Mouse (Mus musculus): Measurements from ENCODE around the gene Olfr470. TPM values are rescaled to one million over a fixed set of nuclear protein-coding genes. Genes with fewer than 3 reads are reported as not detected.
"Not testable (repeated sequence)": the region's sequence is repeated elsewhere in the genome, so short reads cannot be mapped to it uniquely, and the experiment has no call there.

The Olfr470 gene
- polyA plus RNA-seq (2015; fragmentation: Nextera tagmentation; extraction: Ambion mirVana), result not detected in 2 replicates

- 86% methylated on average over 1 of the region's 1 CpGs for WGBS
Measured at GRCm38 (mm10) chr7:107847390-107847789, at the start of gene Olfr470. TSS of gene Olfr470 (minus strand) at chr7:107847490.

GRCm38 (mm10) chr7:107841719-107842118, 5.6 kb downstream of the Olfr470 start:
- 73% methylated on average over 1 of the region's 1 CpGs for WGBS

More at GRCm38 (mm10) chr7:107847390-107847789, at the start of gene Olfr470:
- not testable (repeated sequence) for ATAC-seq (ENCODE audit: insufficient number of reproducible peaks, insufficient read depth, low FRiP score, low TSS enrichment, low read depth); H3K9ac ChIP-seq; H3K27me3 ChIP-seq; H3K4me3 ChIP-seq; H3K9me3 ChIP-seq; H3K27ac ChIP-seq; H3K36me3 ChIP-seq; H3K4me1 ChIP-seq; H3K4me2 ChIP-seq

GRCm38 (mm10) chr7:107825441-107825840, 21.8 kb downstream of the Olfr470 start, which contains the start of gene Olfr469:
TSS of gene Olfr469 (minus strand) at chr7:107825541.
- H3K4me3 ChIP-seq; H3K4me1 ChIP-seq; H3K27me3 ChIP-seq; H3K9me3 ChIP-seq; H3K4me2 ChIP-seq; H3K9ac ChIP-seq; H3K36me3 ChIP-seq; H3K27ac ChIP-seq; ATAC-seq (ENCODE audit: insufficient number of reproducible peaks, insufficient read depth, low FRiP score, low TSS enrichment, low read depth): not testable (repeated sequence)

More at GRCm38 (mm10) chr7:107841719-107842118, 5.6 kb downstream of the Olfr470 start:
- Histone ChIP-seq H3K9ac (no peak overlapping the region), H3K27ac (no peak overlapping the region), H3K9me3 (no peaks in the 10 kb centered on the region), H3K36me3 (no peaks in the 10 kb centered on the region), H3K4me2 (no peak overlapping the region), H3K4me3 (no peak overlapping the region), H3K4me1 (no peaks in the 10 kb centered on the region), H3K27me3 (no peaks in the 10 kb centered on the region)
- ATAC-seq (ENCODE audit: insufficient number of reproducible peaks, insufficient read depth, low FRiP score, low TSS enrichment, low read depth), result no peak

GRCm38 (mm10) chr7:107823867-107824266, 23.4 kb downstream of the Olfr470 start:
- H3K36me3 ChIP-seq; H3K9me3 ChIP-seq; H3K4me2 ChIP-seq; H3K4me1 ChIP-seq; ATAC-seq (ENCODE audit: insufficient number of reproducible peaks, insufficient read depth, low FRiP score, low TSS enrichment, low read depth); H3K27ac ChIP-seq; H3K4me3 ChIP-seq; H3K27me3 ChIP-seq; H3K9ac ChIP-seq: not testable (repeated sequence)
- 46% methylated on average over 2 of the region's 2 CpGs for WGBS

- Histone ChIP-seq H3K9ac (no peak overlapping the region), H3K9me3 (no peaks in the 10 kb centered on the region), H3K36me3 (no peaks in the 10 kb centered on the region), H3K27ac (no peak overlapping the region), H3K27me3 (no peaks in the 10 kb centered on the region), H3K4me3 (no peak overlapping the region), H3K4me1 (no peaks in the 10 kb centered on the region), H3K4me2 (no peak overlapping the region)
- no peak for ATAC-seq (ENCODE audit: insufficient number of reproducible peaks, insufficient read depth, low FRiP score, low TSS enrichment, low read depth)
Measured at GRCm38 (mm10) chr7:107819442-107819841, 27.8 kb downstream of the Olfr470 start.

- no peak for ATAC-seq (ENCODE audit: insufficient number of reproducible peaks, insufficient read depth, low FRiP score, low TSS enrichment, low read depth)
- Histone ChIP-seq H3K36me3 (no peaks in the 10 kb centered on the region), H3K27me3 (no peaks in the 10 kb centered on the region), H3K4me1 (no peaks in the 10 kb centered on the region), H3K27ac (no peak within 1 kb of the TSS), H3K4me2 (no peak within 1 kb of the TSS), H3K9ac (no peak within 1 kb of the TSS), H3K9me3 (no peaks in the 10 kb centered on the region), H3K4me3 (no peak within 1 kb of the TSS)
Measured at GRCm38 (mm10) chr7:107811963-107812362, 35.3 kb downstream of the Olfr470 start, which contains the start of gene Olfr467. TSS of gene Olfr467 (plus strand) at chr7:107812263.

- no peak for ATAC-seq (ENCODE audit: insufficient number of reproducible peaks, insufficient read depth, low FRiP score, low TSS enrichment, low read depth)
- no peaks in the 10 kb centered on the region for H3K27me3 ChIP-seq
- H3K4me3 ChIP-seq, result no peak overlapping the region
- peaks cover 3% of the 10 kb centered on the region; the same call in 1 of the 2 replicates for H3K4me1 ChIP-seq
- H3K9ac ChIP-seq, result no peak overlapping the region
- no peak overlapping the region for H3K27ac ChIP-seq
- H3K36me3 ChIP-seq, result no peaks in the 10 kb centered on the region
- H3K4me2 ChIP-seq, result no peak overlapping the region
- no peaks in the 10 kb centered on the region for H3K9me3 ChIP-seq
- 41% methylated on average over 3 of the region's 3 CpGs for WGBS
Measured at GRCm38 (mm10) chr7:107802138-107802537, 45.2 kb downstream of the Olfr470 start.

GRCm38 (mm10) chr7:107801108-107801507, 46.2 kb downstream of the Olfr470 start, which contains the start of gene Ovch2:
TSS of gene Ovch2 (minus strand) at chr7:107801208.
- Histone ChIP-seq H3K27ac (no peak within 1 kb of the TSS), H3K4me1 (peaks cover 3% of the 10 kb centered on the region; the same call in 1 of the 2 replicates), H3K9me3 (no peaks in the 10 kb centered on the region), H3K27me3 (no peaks in the 10 kb centered on the region), H3K9ac (no peak within 1 kb of the TSS), H3K36me3 (no peaks in the 10 kb centered on the region), H3K4me2 (no peak within 1 kb of the TSS), H3K4me3 (no peak within 1 kb of the TSS)
- 71% methylated on average over 2 of the region's 2 CpGs for WGBS
- no peak for ATAC-seq (ENCODE audit: insufficient number of reproducible peaks, insufficient read depth, low FRiP score, low TSS enrichment, low read depth)

GRCm38 (mm10) chr7:107796500-107796899, 50.8 kb downstream of the Olfr470 start:
- no peak overlapping the region for H3K4me3 ChIP-seq
- no peaks in the 10 kb centered on the region for H3K36me3 ChIP-seq
- H3K4me2 ChIP-seq, result no peak overlapping the region
- no peak overlapping the region for H3K27ac ChIP-seq
- H3K9me3 ChIP-seq, result no peaks in the 10 kb centered on the region
- H3K4me1 ChIP-seq, result no peaks in the 10 kb centered on the region
- WGBS, result 78% methylated on average over 2 of the region's 2 CpGs
- H3K9ac ChIP-seq, result no peak overlapping the region
- no peaks in the 10 kb centered on the region for H3K27me3 ChIP-seq
- ATAC-seq (ENCODE audit: insufficient number of reproducible peaks, insufficient read depth, low FRiP score, low TSS enrichment, low read depth), result no peak

Other genes starting within 250 kb of the Olfr470 start
- gene 5330417H12Rik, start 222.3 kb downstream of the Olfr470 start, polyA plus RNA-seq (2015; fragmentation: Nextera tagmentation; extraction: Ambion mirVana), result not detected in 2 replicates
- 0.18 and 0.25 TPM in 2 replicates for gene Cyb5r2, start 89.5 kb downstream of the Olfr470 start, polyA plus RNA-seq (2015; fragmentation: Nextera tagmentation; extraction: Ambion mirVana)
- gene Ovch2, start 46.3 kb downstream of the Olfr470 start, polyA plus RNA-seq (2015; fragmentation: Nextera tagmentation; extraction: Ambion mirVana), result not detected in 2 replicates
- not detected in 2 replicates for gene Olfr467, start 35.2 kb downstream of the Olfr470 start, polyA plus RNA-seq (2015; fragmentation: Nextera tagmentation; extraction: Ambion mirVana)
- not detected in 2 replicates for gene Olfr469, start 21.9 kb downstream of the Olfr470 start, polyA plus RNA-seq (2015; fragmentation: Nextera tagmentation; extraction: Ambion mirVana)
- gene Olfr472, start 50.4 kb upstream of the Olfr470 start, polyA plus RNA-seq (2015; fragmentation: Nextera tagmentation; extraction: Ambion mirVana), result not detected in 2 replicates
- gene Olfr473, start 83.0 kb upstream of the Olfr470 start, polyA plus RNA-seq (2015; fragmentation: Nextera tagmentation; extraction: Ambion mirVana), result not detected in 2 replicates
- gene Olfr474, start 107.2 kb upstream of the Olfr470 start, polyA plus RNA-seq (2015; fragmentation: Nextera tagmentation; extraction: Ambion mirVana), result not detected in 2 replicates
- gene Olfr476, start 117.3 kb upstream of the Olfr470 start, polyA plus RNA-seq (2015; fragmentation: Nextera tagmentation; extraction: Ambion mirVana), result not detected in 2 replicates
- not detected in 2 replicates for gene Olfr477, start 139.2 kb upstream of the Olfr470 start, polyA plus RNA-seq (2015; fragmentation: Nextera tagmentation; extraction: Ambion mirVana)
- not detected in 2 replicates for gene Olfr478, start 186.5 kb upstream of the Olfr470 start, polyA plus RNA-seq (2015; fragmentation: Nextera tagmentation; extraction: Ambion mirVana)
- not detected in 2 replicates for gene Olfr479, start 203.2 kb upstream of the Olfr470 start, polyA plus RNA-seq (2015; fragmentation: Nextera tagmentation; extraction: Ambion mirVana)
- gene Olfr480, start 219.9 kb upstream of the Olfr470 start, polyA plus RNA-seq (2015; fragmentation: Nextera tagmentation; extraction: Ambion mirVana), result not detected in 2 replicates
- gene Olfr481, start 232.4 kb upstream of the Olfr470 start, polyA plus RNA-seq (2015; fragmentation: Nextera tagmentation; extraction: Ambion mirVana), result not detected in 2 replicates